Mouse (Mus musculus): Measurements from ENCODE around the gene Mfsd2b. TPM values are rescaled to one million over a fixed set of nuclear protein-coding genes. Genes with fewer than 3 reads are reported as not detected.

The Mfsd2b gene
- total and polyA plus RNA-seq, 3 experiments, result 0.55 to 2.3 (median 0.61) TPM

- no peak for DNase-seq
Measured at GRCm38 (mm10) chr12:4813636-4814035, 60.5 kb downstream of the Mfsd2b start.

Other genes with a start within 250 kb of the Mfsd2b start
- gene Fam228a, start 135.9 kb downstream of the Mfsd2b start, total RNA-seq (2021), result under 1 TPM; 0.12 to 0.35 TPM
- gene Fam228a, start 135.9 kb downstream of the Mfsd2b start, polyA plus RNA-seq (2012; rRNA removed), result 0.09 TPM in 1 of 2 replicates, not detected in the other
- 1 to 10 TPM; 1.4 to 2.9 TPM for gene Pfn4, start 105.3 kb downstream of the Mfsd2b start, total RNA-seq (2021)
- 0.03 and 0.29 TPM in 2 replicates for gene Pfn4, start 105.3 kb downstream of the Mfsd2b start, polyA plus RNA-seq (2012; rRNA removed)
- 1 to 10 TPM; 3.7 to 3.8 TPM for gene Fam228b, start 105.1 kb downstream of the Mfsd2b start, total RNA-seq (2021)
- gene Fam228b, start 105.1 kb downstream of the Mfsd2b start, polyA plus RNA-seq (2012; rRNA removed), result 0.82 and 3.2 TPM in 2 replicates
- gene Sf3b6, start 56.8 kb downstream of the Mfsd2b start, total RNA-seq (2021), result 100 to 1,000 TPM; 117 to 145 TPM
- 7.1 and 9.4 TPM in 2 replicates for gene Sf3b6, start 56.8 kb downstream of the Mfsd2b start, polyA plus RNA-seq (2012; rRNA removed)
- 1 to 10 TPM; 4.2 to 9.6 TPM for gene Fkbp1b, start 32.8 kb downstream of the Mfsd2b start, total RNA-seq (2021)
- gene Fkbp1b, start 32.8 kb downstream of the Mfsd2b start, polyA plus RNA-seq (2012; rRNA removed), result 5.2 and 8.9 TPM in 2 replicates
- gene Wdcp, start 31.1 kb downstream of the Mfsd2b start, total RNA-seq (2021), result 1 to 10 TPM; 7.1 to 7.7 TPM
- 3.5 and 3.8 TPM in 2 replicates for gene Wdcp, start 31.1 kb downstream of the Mfsd2b start, polyA plus RNA-seq (2012; rRNA removed)
- gene Ubxn2a, start 33.3 kb upstream of the Mfsd2b start, total RNA-seq (2021), result 10 to 100 TPM; 50.1 TPM
- gene Ubxn2a, start 33.3 kb upstream of the Mfsd2b start, polyA plus RNA-seq (2012; rRNA removed), result 7.1 and 8.6 TPM in 2 replicates
- 10 to 100 TPM; 17.6 to 29.7 TPM for gene Atad2b, start 43.0 kb upstream of the Mfsd2b start, total RNA-seq (2021)
- 23.0 and 25.5 TPM in 2 replicates for gene Atad2b, start 43.0 kb upstream of the Mfsd2b start, polyA plus RNA-seq (2012; rRNA removed)